Mouse (Mus musculus) limb, embryonic 14.5 days (tissue): Measurements from ENCODE around the gene Anks1b. TPM values are rescaled to one million over a fixed set of nuclear protein-coding genes. Genes with fewer than 3 reads are reported as not detected.

ENCODE experiments used
- ATAC-seq: fragments of 200-750 bp; cut with Nextera tagmentation; 2 replicates; pipeline ENCODE4 v1.8.0; 2017; ENCODE audit warnings: low read depth, moderate number of reproducible peaks, moderate TSS enrichment; ENCODE audit not compliant: low FRiP score
- DNase-seq: peaks from one replicate; pipeline ENCODE4 v3.0.0-alpha.2; 2015; ENCODE audit warnings: low spot score
- H3K27ac ChIP-seq: fragments of 300-500 bp; sonication (generic); replicated peaks from 2 replicates; pipeline ENCODE4 v1.5.1; 2014; ENCODE audit warnings: low read depth, mild to moderate bottlenecking, low read length, moderate library complexity, mixed read lengths
- H3K27me3 ChIP-seq: fragments of 300-500 bp; sonication (generic); 2 replicates; pipeline ENCODE4 v1.6.1; 2014; ENCODE audit warnings: low read length, mixed read lengths; ENCODE audit not compliant: control insufficient read depth, insufficient read depth
- H3K36me3 ChIP-seq: fragments of 300-500 bp; sonication (generic); 2 replicates; pipeline ENCODE4 v1.6.1; 2014; ENCODE audit warnings: mild to moderate bottlenecking, low read length, moderate library complexity, mixed read lengths; ENCODE audit not compliant: control insufficient read depth, insufficient read depth
- H3K4me1 ChIP-seq: fragments of 300-500 bp; sonication (generic); 2 replicates; pipeline ENCODE4 v1.6.1; 2014; ENCODE audit warnings: antibody characterized with exemption, low read length, mixed read lengths; ENCODE audit not compliant: control insufficient read depth, insufficient read depth
- H3K4me2 ChIP-seq: fragments of 300-500 bp; sonication (generic); replicated peaks from 2 replicates; pipeline ENCODE4 v1.6.1; 2014; ENCODE audit warnings: low read depth, mild to moderate bottlenecking, low read length, moderate library complexity; ENCODE audit not compliant: severe bottlenecking
- H3K4me3 ChIP-seq: fragments of 300-500 bp; sonication (generic); replicated peaks from 2 replicates; pipeline ENCODE4 v1.5.1; 2014; ENCODE audit warnings: low read length
- H3K9ac ChIP-seq: fragments of 300-500 bp; sonication (generic); 2 replicates; pipeline ENCODE4 v1.6.1; 2014; ENCODE audit warnings: mild to moderate bottlenecking, low read depth, low read length, moderate library complexity; ENCODE audit not compliant: severe bottlenecking
- H3K9me3 ChIP-seq: fragments of 300-500 bp; sonication (generic); 2 replicates; pipeline ENCODE4 v1.6.1; 2016; ENCODE audit warnings: low read length; ENCODE audit not compliant: control insufficient read depth
- POLR2A ChIP-seq: fragments of 200-500 bp; IDR thresholded peaks from 2 replicates; pipeline ENCODE4 v1.8.0; 2012; ENCODE audit warnings: inconsistent platforms, mild to moderate bottlenecking, moderate library complexity, borderline replicate concordance; ENCODE audit not compliant: insufficient read depth, insufficient read length; ENCODE audit errors: extremely low read depth
- WGBS: fragments of 180-500 bp; shearing (Covaris S2); extraction: QIAGEN DNeasy Blood & Tissue Kit; methylation state at CpG from one replicate; pipeline ENCODE4 v1.1.7; 2014; 5-methylcytosine and 5-hydroxymethylcytosine counted together
- polyA plus RNA-seq, 2 experiments: library from polyadenylated mRNA; depleted of rRNA in 1 of 2; stranded (reverse) in 1 of 2; unstranded in 1 of 2; fragments of >200 nt; fragmentation: Nextera tagmentation in 1 of 2; extraction: Ambion mirVana in 1 of 2; gene quantifications; 2 replicates each; pipeline versions ENCODE4 v1.2.1 to v1.2.3; 2012 to 2014

Gene Anks1b
- polyA plus RNA-seq, 2 experiments: 2.6 to 4.3 TPM

GRCm38 (mm10) chr10:90889566-90889965 lies 1016.3 kb downstream of the Anks1b start:
- Histone ChIP-seq H3K9me3 (no peaks in the 10 kb centered on the region), H3K4me2 (no peak overlapping the region), H3K36me3 (no peaks in the 10 kb centered on the region), H3K9ac (no peak overlapping the region), H3K4me1 (no peaks in the 10 kb centered on the region), H3K4me3 (no peak overlapping the region), H3K27me3 (no peaks in the 10 kb centered on the region), H3K27ac (no peak overlapping the region)
- ATAC-seq (no peak), DNase-seq (no peak)
- WGBS: 68% methylated on average over 5 of the region's 5 CpGs
- TF ChIP-seq POLR2A: no peak

- Histone ChIP-seq H3K36me3 (no peaks in the 10 kb centered on the region), H3K9me3 (no peaks in the 10 kb centered on the region), H3K4me2 (no peak overlapping the region), H3K27ac (no peak overlapping the region), H3K9ac (no peak overlapping the region), H3K4me3 (no peak overlapping the region), H3K4me1 (no peaks in the 10 kb centered on the region), H3K27me3 (no peaks in the 10 kb centered on the region)
- DNase-seq (no peak), ATAC-seq (no peak)
- 86% methylated on average over 11 of the region's 11 CpGs for WGBS
- TF ChIP-seq POLR2A: no peak
Observed at GRCm38 (mm10) chr10:90892728-90893127, 1019.4 kb downstream of the Anks1b start.

GRCm38 (mm10) chr10:90897894-90898293 lies 1024.6 kb downstream of the Anks1b start:
- no peaks in the 10 kb centered on the region for H3K4me1 ChIP-seq
- no peaks in the 10 kb centered on the region for H3K9me3 ChIP-seq
- H3K27ac ChIP-seq: no peak overlapping the region
- no peaks in the 10 kb centered on the region for H3K27me3 ChIP-seq
- TF ChIP-seq POLR2A: no peak
- no peak overlapping the region for H3K9ac ChIP-seq
- no peaks in the 10 kb centered on the region for H3K36me3 ChIP-seq
- ATAC-seq (no peak), DNase-seq (no peak)
- no peak overlapping the region for H3K4me3 ChIP-seq
- WGBS: 77% methylated on average over 3 of the region's 3 CpGs
- H3K4me2 ChIP-seq: no peak overlapping the region

- Histone ChIP-seq H3K4me1 (no peaks in the 10 kb centered on the region), H3K9ac (no peak overlapping the region), H3K4me3 (no peak overlapping the region), H3K4me2 (no peak overlapping the region), H3K27ac (no peak overlapping the region), H3K9me3 (no peaks in the 10 kb centered on the region), H3K27me3 (no peaks in the 10 kb centered on the region), H3K36me3 (no peaks in the 10 kb centered on the region)
- ATAC-seq (no peak), DNase-seq (no peak)
- TF ChIP-seq POLR2A: no peak
Observed at GRCm38 (mm10) chr10:90904185-90904584, 1030.9 kb downstream of the Anks1b start.

- Histone ChIP-seq H3K4me1 (no peaks in the 10 kb centered on the region), H3K4me3 (no peak overlapping the region), H3K36me3 (no peaks in the 10 kb centered on the region), H3K9ac (no peak overlapping the region), H3K27me3 (no peaks in the 10 kb centered on the region), H3K9me3 (no peaks in the 10 kb centered on the region), H3K27ac (no peak overlapping the region), H3K4me2 (no peak overlapping the region)
- ATAC-seq (no peak), DNase-seq (no peak)
- TF ChIP-seq POLR2A: no peak
- WGBS: 75% methylated on average over 8 of the region's 8 CpGs
Observed at GRCm38 (mm10) chr10:90907381-90907780, 1034.1 kb downstream of the Anks1b start.

GRCm38 (mm10) chr10:90923476-90923875 lies 1050.2 kb downstream of the Anks1b start:
- H3K9me3 ChIP-seq: no peaks in the 10 kb centered on the region
- whole genome bisulfite sequencing: 86% methylated on average over 7 of the region's 7 CpGs
- ATAC-seq (no peak), DNase-seq (no peak)
- H3K27me3 ChIP-seq: no peaks in the 10 kb centered on the region
- no peak overlapping the region for H3K4me2 ChIP-seq
- no peak overlapping the region for H3K9ac ChIP-seq
- H3K4me3 ChIP-seq: no peak overlapping the region
- H3K36me3 ChIP-seq: no peaks in the 10 kb centered on the region
- no peak overlapping the region for H3K27ac ChIP-seq
- no peaks in the 10 kb centered on the region for H3K4me1 ChIP-seq
- no peak for TF ChIP-seq POLR2A
